Mouse (Mus musculus) neural tube, embryonic 11.5 days (tissue): ENCODE data around the gene AC134908.4. TPM values are rescaled to one million over a fixed set of nuclear protein-coding genes. Genes with fewer than 3 reads are reported as not detected.

Experiments used
- ATAC-seq: fragments of 200-750 bp; cut with Nextera tagmentation; 2 replicates; pipeline ENCODE4 v1.8.0; 2017; ENCODE audit warnings: moderate number of reproducible peaks, mild to moderate bottlenecking, moderate TSS enrichment, moderate library complexity; ENCODE audit not compliant: insufficient read depth, low FRiP score, low TSS enrichment
- DNase-seq: peaks from one replicate; pipeline ENCODE4 v3.0.0-alpha.2; 2015; ENCODE audit warnings: low spot score
- H3K27ac ChIP-seq: fragments of 300-500 bp; sonication (generic); 2 replicates; pipeline ENCODE4 v1.5.1; 2014; ENCODE audit warnings: low read depth, mild to moderate bottlenecking, low read length
- H3K27me3 ChIP-seq: fragments of 300-500 bp; sonication (generic); 2 replicates; pipeline ENCODE4 v1.6.1; 2014; ENCODE audit warnings: mild to moderate bottlenecking, low read length, mixed read lengths; ENCODE audit not compliant: control insufficient read depth, insufficient read depth
- H3K36me3 ChIP-seq: fragments of 300-500 bp; sonication (generic); 2 replicates; pipeline ENCODE4 v1.6.1; 2014; ENCODE audit warnings: mild to moderate bottlenecking, low read length, moderate library complexity, mixed read lengths; ENCODE audit not compliant: control insufficient read depth, insufficient read depth
- H3K4me1 ChIP-seq: fragments of 300-500 bp; sonication (generic); 2 replicates; pipeline ENCODE4 v1.6.1; 2014; ENCODE audit warnings: low read length, mixed read lengths; ENCODE audit not compliant: control insufficient read depth, insufficient read depth
- H3K4me2 ChIP-seq: fragments of 300-500 bp; sonication (generic); 2 replicates; pipeline ENCODE4 v1.6.1; 2014; ENCODE audit warnings: low read depth, mild to moderate bottlenecking, moderate library complexity
- H3K4me3 ChIP-seq: fragments of 300-500 bp; sonication (generic); 2 replicates; pipeline ENCODE4 v1.5.1; 2014; ENCODE audit warnings: low read depth, low read length
- H3K9ac ChIP-seq: fragments of 300-500 bp; sonication (generic); 2 replicates; pipeline ENCODE4 v1.6.1; 2014; ENCODE audit warnings: mild to moderate bottlenecking, low read length
- H3K9me3 ChIP-seq: fragments of 300-500 bp; sonication (generic); 2 replicates; pipeline ENCODE4 v1.6.1; 2016; ENCODE audit warnings: low read length; ENCODE audit not compliant: control insufficient read depth
- WGBS: fragments of 180-500 bp; shearing (Covaris S2); extraction: QIAGEN DNeasy Blood & Tissue Kit; methylation state at CpG from one replicate; pipeline ENCODE4 v1.1.7; 2014; 5-methylcytosine and 5-hydroxymethylcytosine counted together
- polyA plus RNA-seq: library from polyadenylated mRNA; unstranded; fragments of >200 nt; fragmentation: Nextera tagmentation; extraction: Ambion mirVana; gene quantifications from 2 replicates; pipeline ENCODE4 v1.2.1, GENCODE M21; 2014

Gene AC134908.4
- polyA plus RNA-seq, 1 experiment from 2014 or later, result 0.78 TPM

GRCm38 (mm10) chr17:25828223-25828594, 32.8 kb upstream of the AC134908.4 start:
- Histone ChIP-seq H3K27me3 (no peaks in the 10 kb centered on the region), H3K4me2 (peak overlapping the region; percentile 82), H3K4me3 (peak overlapping the region; percentile 46), H3K9ac (no peak overlapping the region), H3K27ac (no peak overlapping the region), H3K9me3 (no peaks in the 10 kb centered on the region), H3K4me1 (peaks cover 46% of the 10 kb centered on the region), H3K36me3 (peaks cover 15% of the 10 kb centered on the region)
- DNase-seq, result no peak
- 81% methylated on average over 8 of the region's 8 CpGs for WGBS
- ATAC-seq, result no peak

- Histone ChIP-seq H3K36me3 (peaks cover 15% of the 10 kb centered on the region), H3K9me3 (no peaks in the 10 kb centered on the region), H3K4me3 (no peak overlapping the region), H3K4me2 (no peak overlapping the region), H3K9ac (no peak overlapping the region; the same call in 1 of the 2 replicates), H3K4me1 (peaks cover 46% of the 10 kb centered on the region), H3K27ac (no peak overlapping the region), H3K27me3 (no peaks in the 10 kb centered on the region)
- no peak for DNase-seq
- WGBS, result 90% methylated on average over 22 of the region's 22 CpGs
- ATAC-seq, result no peak
These were observed 32.2 kb upstream of the AC134908.4 start for GRCm38 (mm10) chr17:25827546-25828222.

GRCm38 (mm10) chr17:25827011-25827410, 31.6 kb upstream of the AC134908.4 start:
- Histone ChIP-seq H3K9me3 (no peaks in the 10 kb centered on the region), H3K27me3 (no peaks in the 10 kb centered on the region), H3K27ac (no peak overlapping the region), H3K36me3 (peaks cover 15% of the 10 kb centered on the region), H3K9ac (no peak overlapping the region), H3K4me3 (no peak overlapping the region), H3K4me1 (peaks cover 43% of the 10 kb centered on the region), H3K4me2 (no peak overlapping the region)
- WGBS, result 96% methylated on average over 13 of the region's 13 CpGs
- ATAC-seq, result no peak
- no peak for DNase-seq

- no peak for ATAC-seq
- 94% methylated on average over 27 of the region's 27 CpGs for WGBS
- H3K27me3 ChIP-seq, result no peaks in the 10 kb centered on the region
- no peak overlapping the region for H3K27ac ChIP-seq
- H3K4me3 ChIP-seq, result no peak overlapping the region
- H3K9ac ChIP-seq, result no peak overlapping the region
- H3K4me1 ChIP-seq, result peaks cover 34% of the 10 kb centered on the region
- peaks cover 9% of the 10 kb centered on the region for H3K36me3 ChIP-seq
- no peak for DNase-seq
- no peak overlapping the region for H3K4me2 ChIP-seq
- no peaks in the 10 kb centered on the region for H3K9me3 ChIP-seq
These were observed 30.6 kb upstream of the AC134908.4 start for GRCm38 (mm10) chr17:25825984-25826570.

- Histone ChIP-seq H3K27ac (no peak overlapping the region), H3K9ac (no peak overlapping the region), H3K4me2 (no peak overlapping the region), H3K4me1 (peaks cover 26% of the 10 kb centered on the region), H3K36me3 (peaks cover 1% of the 10 kb centered on the region), H3K27me3 (peaks cover 1% of the 10 kb centered on the region; the same call in 1 of the 2 replicates), H3K4me3 (no peak overlapping the region), H3K9me3 (no peaks in the 10 kb centered on the region)
- DNase-seq (no peak), ATAC-seq (no peak)
- 90% methylated on average over 6 of the region's 6 CpGs for WGBS
These were observed 29.9 kb upstream of the AC134908.4 start for GRCm38 (mm10) chr17:25825311-25825710.

- 72% methylated on average over 16 of the region's 17 CpGs for WGBS
- ATAC-seq, result no peak
- peak overlapping the region; percentile 49 for H3K9ac ChIP-seq
- H3K36me3 ChIP-seq, result no peaks in the 10 kb centered on the region
- H3K9me3 ChIP-seq, result no peaks in the 10 kb centered on the region
- peaks cover 9% of the 10 kb centered on the region for H3K27me3 ChIP-seq
- H3K4me3 ChIP-seq, result peak overlapping the region; percentile 44
- H3K4me2 ChIP-seq, result peak overlapping the region; percentile 88
- H3K4me1 ChIP-seq, result peaks cover 21% of the 10 kb centered on the region
- no peak overlapping the region for H3K27ac ChIP-seq
- DNase-seq, result no peak
These were observed 29.1 kb upstream of the AC134908.4 start for GRCm38 (mm10) chr17:25824362-25825142.

GRCm38 (mm10) chr17:25823452-25823851, 28.0 kb upstream of the AC134908.4 start, which contains the start of gene Wdr24:
Gene Wdr24, plus strand, starts transcription at chr17:25823627.
- Histone ChIP-seq H3K9me3 (no peaks in the 10 kb centered on the region), H3K4me3 (peak within 1 kb of the TSS; percentile 44), H3K4me2 (peak within 1 kb of the TSS; percentile 88), H3K27ac (no peak within 1 kb of the TSS), H3K4me1 (peaks cover 18% of the 10 kb centered on the region), H3K36me3 (no peaks in the 10 kb centered on the region), H3K27me3 (peaks cover 20% of the 10 kb centered on the region), H3K9ac (peak within 1 kb of the TSS; percentile 49)
- peak; percentile 57; the same call in 1 of the 2 replicates for ATAC-seq
- WGBS, result under 1% methylated on average over 18 of the region's 18 CpGs
- peak; percentile 73 for DNase-seq

GRCm38 (mm10) chr17:25818851-25819780, 23.7 kb upstream of the AC134908.4 start:
- peak overlapping the region; percentile 4; the same call in 1 of the 2 replicates for H3K4me3 ChIP-seq
- H3K36me3 ChIP-seq, result no peaks in the 10 kb centered on the region
- peak overlapping the region; percentile 18 for H3K9ac ChIP-seq
- 5% methylated on average over 46 of the region's 46 CpGs for WGBS
- no peak overlapping the region for H3K27ac ChIP-seq
- peaks cover 30% of the 10 kb centered on the region for H3K27me3 ChIP-seq
- ATAC-seq (no peak), DNase-seq (no peak)
- H3K9me3 ChIP-seq, result no peaks in the 10 kb centered on the region
- H3K4me1 ChIP-seq, result peaks cover 4% of the 10 kb centered on the region
- H3K4me2 ChIP-seq, result peak overlapping the region; percentile 17; the same call in 1 of the 2 replicates
